Mouse (Mus musculus) skeletal muscle tissue, adult 2 months (tissue): ENCODE results near the gene Fahd2a.

Experiments used
- DNase-seq: peaks from one replicate; pipeline ENCODE4 v3.0.0-alpha.2; 2012; ENCODE audit warnings: low read depth, low spot score

Fahd2a gene

GRCm38 (mm10) chr2:127433487-127434295 is 10.7 kb downstream of the Fahd2a start:
- no peak for DNase-seq

DNA sequence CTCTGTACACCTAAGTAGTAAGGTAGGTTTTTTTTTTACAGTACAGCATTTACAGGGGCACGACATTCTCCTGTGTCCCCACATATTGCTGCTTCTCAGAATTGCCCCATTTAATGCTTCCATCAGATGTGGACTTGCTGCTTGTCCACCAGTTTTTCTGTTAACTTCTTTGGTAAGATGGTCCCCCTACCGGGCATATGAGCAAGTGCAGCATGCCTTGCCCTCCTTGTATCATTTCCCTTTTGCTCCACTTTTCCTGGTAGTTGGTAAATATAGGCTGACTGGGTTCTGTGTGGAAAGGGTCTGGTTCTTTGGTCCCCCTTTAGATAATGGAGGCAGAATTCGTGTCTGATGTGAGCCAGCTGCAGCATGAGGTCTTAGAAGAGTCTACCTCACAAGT is 14.1 kb downstream of the Fahd2a start:
- DNase-seq = peak; percentile 17

- no peak for DNase-seq
Observed at GRCm38 (mm10) chr2:127424977-127425376, 19.4 kb downstream of the Fahd2a start, which contains the start of gene Gpat2. TSS of gene Gpat2 (plus strand) at chr2:127425199.

DNA sequence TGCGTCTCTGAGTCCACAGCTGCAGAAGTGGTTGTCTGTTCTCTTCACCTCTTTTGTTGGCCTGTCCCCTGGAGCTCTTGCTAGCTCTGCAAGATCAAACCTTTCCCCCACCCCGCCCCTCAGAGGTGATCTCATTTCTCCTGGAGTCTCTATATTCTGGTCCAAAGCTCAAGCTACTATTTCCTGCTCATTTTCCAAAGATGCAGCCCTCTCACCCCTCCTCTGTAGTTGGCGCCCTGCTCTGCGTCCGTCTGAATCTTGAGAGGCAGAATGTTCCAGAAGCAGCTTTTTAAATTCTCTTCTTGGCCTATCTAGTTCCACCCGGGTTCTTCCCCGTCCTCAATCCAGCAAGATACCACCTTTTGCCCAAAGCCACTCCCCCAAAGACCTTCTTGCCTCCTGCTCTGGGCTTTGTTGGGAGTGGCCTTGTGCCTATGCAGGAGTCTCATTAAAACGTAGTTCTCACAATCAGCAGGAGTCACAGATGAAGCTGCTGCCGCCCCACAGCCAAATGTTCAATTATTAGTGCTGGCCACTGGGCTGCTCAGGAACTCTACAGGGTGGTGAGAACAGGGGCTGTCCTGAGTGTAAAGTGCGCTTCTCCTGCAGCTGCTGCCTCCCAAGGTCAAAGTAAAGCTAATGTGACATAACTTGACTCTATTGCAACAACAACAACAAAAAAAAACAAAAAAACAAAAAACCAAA is 25.9 kb downstream of the Fahd2a start:
- no peak for DNase-seq

DNA sequence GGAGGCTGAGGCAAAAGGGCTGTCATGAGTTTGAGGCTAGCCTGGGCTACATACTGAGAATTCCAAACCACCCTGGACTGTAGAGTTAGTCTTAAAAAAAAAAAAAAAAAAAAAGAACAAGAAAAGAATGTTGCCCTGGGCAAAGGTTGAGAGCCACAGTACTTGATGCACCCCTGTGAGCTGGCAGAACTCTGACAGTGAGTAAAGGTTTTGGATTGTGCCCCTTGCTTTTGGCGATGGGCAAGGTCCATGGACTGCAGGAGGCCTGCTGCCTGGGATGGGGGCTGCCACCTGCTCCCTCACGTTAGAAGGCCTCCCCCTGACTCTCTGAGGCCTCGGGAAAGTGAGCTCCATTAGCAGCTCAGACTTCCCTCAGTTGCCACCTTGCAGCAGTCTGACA is 27.7 kb downstream of the Fahd2a start:
- no peak for DNase-seq

GRCm38 (mm10) chr2:127415806-127416205 is 28.6 kb downstream of the Fahd2a start:
- DNase-seq = no peak

DNA sequence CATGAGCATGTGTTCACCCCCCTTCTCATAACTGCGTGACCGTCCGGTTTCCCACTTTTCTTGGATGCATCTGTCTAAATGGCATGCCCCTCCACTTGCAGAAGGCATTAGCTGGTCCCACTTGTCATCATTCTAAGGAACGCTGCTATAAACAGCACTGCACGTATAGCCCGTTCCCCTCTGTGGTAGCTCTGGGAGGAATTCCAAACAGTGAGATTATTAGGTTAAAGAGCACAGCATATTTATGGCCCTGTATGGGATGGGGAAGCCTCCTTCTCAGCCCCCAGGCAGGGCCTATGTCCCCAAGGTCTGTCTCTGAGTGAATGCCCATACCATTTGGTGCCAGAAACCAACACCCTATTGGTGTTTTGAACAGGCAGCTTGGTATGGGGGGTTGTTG is 33.2 kb downstream of the Fahd2a start:
- DNase-seq = no peak

GRCm38 (mm10) chr2:127398738-127399137 is 45.6 kb downstream of the Fahd2a start:
- no peak for DNase-seq

- no peak for DNase-seq
Observed at GRCm38 (mm10) chr2:127394606-127395161, 49.7 kb downstream of the Fahd2a start.

GRCm38 (mm10) chr2:127391323-127391722 is 53.0 kb downstream of the Fahd2a start:
- no peak for DNase-seq

- no peak for DNase-seq
Observed at GRCm38 (mm10) chr2:127390846-127391245, 53.5 kb downstream of the Fahd2a start.

- no peak for DNase-seq
Observed at GRCm38 (mm10) chr2:127390352-127390751, 54.0 kb downstream of the Fahd2a start.

GRCm38 (mm10) chr2:127387521-127387920 is 56.8 kb downstream of the Fahd2a start:
- DNase-seq = no peak
